Mouse (Mus musculus): ENCODE results near the gene Cd1d1.
"Not testable (repeated sequence)": the region's sequence is repeated elsewhere in the genome, so short reads cannot be mapped to it uniquely, and the experiment has no call there.

The Cd1d1 gene

DNA sequence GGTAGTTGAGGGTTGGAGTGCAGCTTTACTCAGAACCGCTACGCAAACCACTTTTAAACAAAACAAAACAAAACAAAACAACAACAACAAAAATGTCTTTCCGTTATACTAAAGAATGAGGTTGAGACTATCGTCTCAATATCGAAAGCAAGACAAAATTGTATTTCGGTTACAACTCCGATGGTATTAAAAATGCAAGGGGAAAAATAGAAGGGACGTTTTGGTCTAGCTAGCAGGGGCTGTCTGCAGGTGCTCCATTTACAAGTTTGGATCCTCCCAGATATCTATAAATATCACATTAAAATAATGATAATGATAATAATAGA is at the start of gene Cd1d1:
Gene Cd1d1, minus strand, starts transcription at position 27 of the 326 bp plus-strand sequence.
- DNase-seq = no peak

DNA sequence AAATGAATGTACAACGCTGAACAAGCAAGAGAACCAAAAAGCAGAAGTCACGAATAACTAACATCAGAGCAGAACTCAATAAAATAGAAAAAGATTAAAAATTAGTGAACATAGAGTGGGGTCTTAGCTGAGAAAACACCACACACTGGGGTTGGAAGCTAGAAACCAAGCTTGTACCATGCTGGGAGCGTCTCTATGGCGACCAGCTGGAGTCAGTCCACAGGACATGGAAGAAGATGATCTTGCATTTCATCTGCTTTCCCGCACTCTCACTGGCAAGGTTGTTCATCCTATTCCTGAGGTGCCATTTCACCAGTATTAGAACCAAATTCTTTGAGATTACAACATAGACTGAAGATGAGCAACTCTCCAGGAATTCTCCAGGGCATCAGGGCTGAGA is 48.6 kb upstream of the Cd1d1 start:
- DNase-seq = no peak

DNA sequence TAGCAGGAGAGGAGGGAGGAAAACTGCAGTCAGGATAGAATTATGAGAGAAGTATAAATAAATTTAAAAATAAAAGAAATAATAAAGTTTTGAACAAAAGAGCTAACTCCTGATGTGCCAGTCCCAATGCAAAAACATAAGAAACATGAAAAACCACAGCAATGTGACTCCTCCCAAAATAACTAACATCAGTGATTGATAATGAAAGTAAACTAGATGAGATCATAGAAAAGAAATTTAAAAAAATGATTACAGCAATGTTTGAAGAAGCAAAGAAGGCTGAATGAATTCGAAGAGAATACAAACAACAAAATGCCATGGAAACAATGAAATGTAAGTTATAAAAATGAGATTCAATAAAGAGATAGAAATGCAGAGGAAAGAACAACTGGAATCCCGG is 42.5 kb upstream of the Cd1d1 start:
- no peak for DNase-seq

DNA sequence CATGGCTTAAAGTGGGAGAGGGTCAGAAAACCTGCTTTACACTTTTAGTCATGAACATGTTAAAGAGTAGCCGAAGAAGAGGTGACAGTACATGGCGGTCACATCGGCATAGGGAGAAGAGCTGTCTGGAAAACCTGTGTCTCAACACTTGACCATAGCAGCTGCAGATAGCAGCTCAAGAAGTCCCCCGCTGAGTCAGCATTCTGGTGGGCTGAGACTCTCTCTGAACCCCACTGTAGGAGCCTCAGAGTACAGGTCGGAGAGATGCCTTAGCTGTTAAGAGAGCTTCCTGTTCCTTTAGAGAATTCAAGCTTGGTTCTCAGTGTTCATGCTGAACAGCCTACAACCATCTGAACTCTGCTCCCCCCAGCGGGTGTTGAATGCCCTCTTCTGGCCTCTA is 39.3 kb upstream of the Cd1d1 start:
- no peak for DNase-seq

DNA sequence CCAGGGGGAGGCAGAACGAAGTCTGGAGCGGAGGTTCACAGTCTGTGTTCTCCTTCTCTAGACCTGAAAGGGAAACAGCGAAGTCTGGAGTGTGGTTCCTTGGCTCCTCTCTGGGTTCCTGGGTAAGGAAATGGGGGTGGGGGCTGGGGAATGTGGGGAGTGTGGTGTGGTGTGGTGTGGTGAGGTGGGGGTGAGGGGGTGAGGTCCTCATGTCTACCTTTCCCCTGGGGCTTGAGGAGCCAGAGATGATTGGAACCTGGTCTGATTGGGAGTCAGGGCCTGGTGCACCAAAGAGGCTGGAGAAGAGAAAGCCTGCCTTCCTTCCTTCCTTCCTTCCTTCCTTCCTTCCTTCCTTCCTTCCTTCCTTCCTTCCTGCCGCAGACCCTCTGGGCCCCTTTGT is 34.8 kb upstream of the Cd1d1 start:
- no peak for DNase-seq

DNA sequence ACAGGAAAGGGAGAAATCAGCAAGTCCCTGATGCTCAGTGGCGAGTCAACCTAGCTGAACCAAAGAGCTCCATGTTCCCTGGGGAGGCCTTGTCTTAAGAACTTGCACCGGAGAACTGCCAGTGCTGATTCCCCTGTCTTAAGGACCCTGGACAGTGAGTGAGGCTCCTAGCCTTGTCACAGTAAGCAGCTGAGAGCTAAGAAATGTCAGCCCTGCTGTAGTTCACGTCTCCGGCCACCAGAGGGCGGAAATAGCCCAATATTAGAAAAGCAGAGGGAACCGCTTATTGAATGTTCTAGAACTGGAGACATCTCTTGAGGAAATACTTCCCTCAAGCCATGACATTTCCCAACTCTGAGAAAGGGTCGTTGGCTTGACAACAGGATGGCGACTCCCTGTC is 34.1 kb upstream of the Cd1d1 start:
- DNase-seq = peak; percentile 73

DNA sequence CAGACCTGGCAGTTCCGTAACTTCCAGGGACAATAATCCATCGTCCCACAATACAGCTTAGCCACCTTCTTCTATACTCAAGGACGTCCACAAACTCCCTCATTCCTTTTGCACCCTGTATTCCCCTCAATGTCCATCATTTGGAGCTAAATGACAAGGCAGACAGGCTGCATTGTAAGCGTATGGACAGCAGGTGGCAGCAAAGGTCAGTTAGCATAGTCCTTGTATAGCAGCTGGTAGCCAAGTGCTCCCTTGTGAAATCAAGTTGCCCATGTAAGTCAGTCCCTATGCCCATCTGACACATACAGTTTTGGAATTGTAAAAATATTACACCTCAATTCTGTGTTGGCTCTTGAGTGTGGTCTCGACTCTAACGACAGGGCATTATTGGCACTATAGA is 31.6 kb upstream of the Cd1d1 start:
- peak; percentile 69 for DNase-seq

DNA sequence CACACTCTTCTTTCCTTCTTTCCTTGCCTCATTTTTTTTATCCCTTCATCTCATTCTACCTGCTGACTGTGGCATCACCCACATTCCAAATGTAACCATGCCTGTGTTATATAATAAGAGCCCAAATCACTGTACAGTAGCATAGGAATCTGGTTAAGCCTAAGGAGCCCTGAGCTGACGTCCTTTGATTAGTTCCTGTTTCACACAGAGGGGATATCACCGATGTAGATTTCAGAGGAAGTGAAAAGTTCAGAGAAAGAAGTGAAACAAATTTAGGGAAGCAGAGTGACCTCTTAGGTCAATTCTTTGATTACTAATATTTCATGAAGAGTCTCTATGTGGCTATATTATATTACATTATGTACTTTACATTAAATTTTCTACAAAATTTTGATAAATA is 18.5 kb upstream of the Cd1d1 start:
- no peak for DNase-seq

DNA sequence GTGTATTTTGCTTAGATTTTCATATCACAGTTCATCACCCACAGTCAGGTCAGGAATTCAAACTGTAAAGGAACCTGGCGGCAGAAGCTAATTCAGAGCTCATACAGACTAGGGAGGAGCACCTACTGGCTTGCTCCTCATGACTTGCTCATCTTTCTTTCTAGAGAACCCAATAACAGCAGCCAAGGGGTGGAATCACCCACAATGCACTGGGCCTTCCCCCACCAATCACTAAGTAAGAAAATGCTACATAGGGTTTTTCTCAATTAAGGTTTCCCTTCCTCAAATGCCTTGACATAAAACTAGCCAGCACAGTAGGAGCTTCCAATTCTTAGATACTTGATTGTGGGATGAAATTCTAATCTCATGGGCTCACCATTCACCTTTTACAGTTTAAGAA is 17.8 kb upstream of the Cd1d1 start:
- DNase-seq = no peak

DNA sequence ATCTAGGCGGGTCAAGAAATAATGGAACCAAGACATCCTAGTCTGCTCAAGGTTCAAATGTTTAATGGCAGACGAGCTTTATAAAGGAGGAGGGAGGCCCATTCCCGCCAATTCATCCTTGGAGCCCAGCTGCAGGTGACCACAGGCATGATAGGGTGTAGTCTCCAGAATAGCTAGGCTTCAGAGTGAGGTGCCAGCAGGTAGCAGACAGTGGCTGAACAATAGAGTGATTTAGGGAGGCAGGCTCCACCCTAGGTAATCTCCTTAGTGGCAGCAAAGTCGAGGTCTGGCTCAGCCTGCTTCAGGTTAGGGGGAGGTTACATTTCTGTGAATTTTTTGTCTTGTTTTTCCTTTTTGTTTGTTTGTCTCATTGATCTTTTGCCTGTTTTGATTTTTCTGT is 16.7 kb upstream of the Cd1d1 start:
- no peak for DNase-seq

DNA sequence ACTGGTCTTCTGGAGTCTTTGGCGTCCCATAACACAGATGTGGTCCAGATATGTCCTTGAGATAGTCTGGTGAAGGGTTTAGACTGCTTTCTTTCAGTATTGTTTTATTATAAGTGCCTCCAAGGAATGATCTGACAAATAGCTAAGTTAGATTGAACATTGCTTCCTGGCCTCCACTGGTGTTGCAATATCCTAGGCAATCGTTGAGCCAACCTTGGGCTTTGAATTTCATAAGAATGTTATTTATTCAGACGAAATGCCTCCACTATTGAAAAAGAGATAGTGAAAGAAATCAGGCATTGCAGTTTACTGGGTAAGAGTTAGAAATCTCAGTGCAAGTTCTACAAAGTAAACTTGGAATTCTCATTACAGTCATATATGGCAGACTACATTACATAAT is 13.2 kb upstream of the Cd1d1 start:
- DNase-seq = not testable (repeated sequence)

DNA sequence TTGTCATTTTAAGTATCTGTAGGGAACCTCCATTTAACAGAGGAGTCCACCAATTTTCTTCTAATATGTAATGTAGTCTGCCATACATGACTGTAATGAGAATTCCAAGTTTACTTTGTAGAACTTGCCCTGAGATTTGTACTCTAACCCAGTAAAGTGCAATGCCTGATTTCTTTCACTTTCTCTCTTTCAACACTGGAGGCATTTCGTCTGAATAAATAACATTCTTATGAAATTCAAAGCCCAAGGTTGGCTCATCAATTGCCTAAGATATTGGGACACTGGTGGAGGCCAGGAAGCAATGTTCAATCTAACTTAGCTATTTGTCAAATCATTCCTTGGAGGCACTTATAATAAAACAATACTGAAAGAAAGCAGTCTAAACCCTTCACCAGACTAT is 9.0 kb upstream of the Cd1d1 start:
- not testable (repeated sequence) for DNase-seq

DNA sequence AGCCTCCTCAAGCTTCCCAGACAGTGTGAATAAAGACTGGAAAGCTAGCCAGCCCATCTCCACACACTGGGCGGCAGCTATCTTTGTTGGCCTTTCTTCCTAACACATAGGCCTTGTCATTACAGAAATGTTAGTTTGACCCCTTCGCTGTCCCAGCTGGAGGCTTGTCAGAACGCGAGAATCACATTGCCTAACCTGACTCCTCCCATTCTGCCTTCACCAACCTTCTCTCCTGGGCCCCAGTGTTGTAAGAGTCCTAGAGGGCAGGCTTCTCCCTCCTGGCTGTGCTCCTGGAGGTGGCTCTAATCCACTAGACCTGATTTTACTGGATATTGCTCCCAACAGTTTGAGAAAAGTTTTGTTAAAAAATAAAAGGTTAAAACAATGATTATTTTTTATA is 1.4 kb upstream of the Cd1d1 start:
- peak; percentile 3 for DNase-seq

DNA sequence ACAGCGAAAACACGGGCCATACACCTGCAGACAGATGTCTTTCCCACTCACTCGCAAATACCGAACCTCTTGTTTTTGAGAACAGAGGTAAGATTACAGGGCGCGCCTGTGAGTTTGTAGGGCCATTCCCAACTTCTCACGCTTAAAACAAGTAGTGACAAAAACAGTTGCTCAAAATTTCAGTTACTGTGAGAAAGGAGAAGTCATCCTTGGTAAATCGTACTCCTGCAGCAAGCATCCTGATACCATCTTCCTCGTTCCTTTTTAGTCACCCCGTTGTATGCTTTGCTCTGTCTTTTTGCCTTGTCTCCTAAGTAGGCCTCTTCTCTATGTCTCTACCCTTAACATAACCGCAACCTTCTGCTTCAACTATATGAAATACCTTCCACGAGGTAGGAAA is 810 bp upstream of the Cd1d1 start:
- DNase-seq = no peak

DNA sequence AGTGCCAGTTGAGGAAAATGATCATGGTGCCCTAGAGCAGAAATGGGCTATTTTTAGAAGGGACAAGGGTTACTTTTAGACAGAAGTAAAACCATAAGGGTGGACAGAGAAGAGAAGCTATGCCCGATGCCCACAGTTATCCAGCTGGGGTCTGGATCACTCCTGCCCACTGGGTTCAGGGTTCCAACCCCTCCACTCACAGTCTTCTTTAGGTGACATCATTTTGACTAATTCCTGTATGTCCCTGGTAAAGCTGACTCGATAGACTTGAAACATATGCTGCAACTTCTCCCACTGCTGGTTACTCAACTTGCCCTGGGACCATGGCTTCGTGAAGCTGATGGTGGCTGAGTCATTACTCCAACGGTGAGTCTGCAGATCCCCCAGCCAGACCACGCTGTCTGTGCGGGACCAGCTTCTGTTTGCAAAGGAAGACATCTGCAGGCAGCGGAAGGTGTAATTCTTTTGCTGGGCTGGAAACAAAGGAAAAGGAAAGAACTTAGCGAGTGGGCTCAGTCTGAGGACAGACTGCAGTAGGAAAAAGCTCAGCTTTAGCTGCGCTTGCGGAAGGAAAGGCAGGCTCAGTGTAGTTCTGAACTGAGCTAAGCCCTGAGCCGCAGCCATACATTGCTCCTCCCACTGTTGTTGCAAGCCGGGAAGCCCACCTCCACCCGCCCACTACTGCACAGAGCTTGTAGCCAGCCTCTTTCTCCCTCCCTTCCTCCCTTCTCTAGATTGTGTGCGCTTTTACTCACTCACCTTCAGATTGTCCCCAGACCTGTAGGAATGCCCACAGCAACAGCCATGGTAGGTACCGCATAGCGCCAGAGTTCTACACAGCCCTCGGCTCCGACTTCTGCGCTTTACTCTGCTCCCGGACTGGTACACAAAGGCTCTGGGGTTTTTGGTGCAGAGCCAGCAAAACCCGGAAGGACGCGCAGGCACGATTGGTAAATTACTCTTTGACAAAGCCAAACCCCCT is 517 bp downstream of the Cd1d1 start:
- DNase-seq = peak; percentile 84

DNA sequence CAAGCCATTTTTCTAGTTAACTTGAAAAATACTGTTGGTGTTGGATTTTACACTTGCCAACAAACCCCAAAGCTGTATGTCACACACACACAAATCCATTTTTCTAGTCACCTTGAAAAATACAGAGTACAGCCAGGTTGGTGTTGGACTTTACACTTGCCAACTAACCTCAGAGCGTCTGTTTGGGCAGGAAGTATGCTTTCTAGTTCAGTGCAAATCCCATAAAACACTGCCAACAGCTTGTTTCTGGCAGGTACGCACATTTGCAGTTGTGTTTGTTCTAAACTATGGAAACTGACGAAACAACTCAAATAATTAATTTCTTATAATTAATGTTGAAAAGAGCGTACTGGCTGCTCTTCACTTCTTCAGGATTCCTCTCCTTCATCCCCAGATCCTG is 3.1 kb downstream of the Cd1d1 start:
- DNase-seq = no peak

DNA sequence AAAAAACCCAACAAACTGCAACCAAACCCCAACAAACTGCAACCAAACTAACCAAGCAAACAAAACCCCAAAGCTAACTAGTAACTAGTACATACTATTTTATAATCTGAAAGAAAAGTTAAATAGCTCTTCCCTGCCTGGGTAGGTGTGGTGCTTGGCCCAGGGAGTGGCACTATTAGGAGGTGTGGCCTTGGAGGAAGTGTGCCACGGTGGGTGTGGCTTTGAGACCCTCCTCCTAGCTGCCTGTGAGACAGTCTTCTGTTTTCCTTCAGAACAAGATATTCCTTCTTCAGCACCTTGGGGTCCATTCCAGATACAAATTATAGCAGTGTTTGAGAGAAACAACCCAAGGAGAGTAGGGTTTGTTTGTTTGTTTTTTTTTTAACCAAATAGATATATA is 3.9 kb downstream of the Cd1d1 start:
- no peak for DNase-seq

DNA sequence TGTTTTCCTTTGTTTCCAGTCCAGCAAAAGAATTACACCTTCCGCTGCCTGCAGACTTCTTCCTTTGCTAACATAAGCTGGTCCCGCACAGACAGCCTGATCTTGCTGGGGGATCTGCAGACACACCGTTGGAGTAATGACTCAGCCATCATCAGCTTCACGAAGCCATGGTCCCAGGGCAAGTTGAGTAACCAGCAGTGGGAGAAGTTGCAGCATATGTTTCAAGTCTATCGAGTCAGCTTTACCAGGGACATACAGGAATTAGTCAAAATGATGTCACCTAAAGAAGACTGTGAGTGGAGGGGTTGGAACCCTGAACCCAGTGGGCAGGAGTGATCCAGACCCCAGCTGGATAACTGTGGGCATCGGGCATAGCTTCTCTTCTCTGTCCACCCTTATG is 12.3 kb downstream of the Cd1d1 start:
- DNase-seq = not testable (repeated sequence)

DNA sequence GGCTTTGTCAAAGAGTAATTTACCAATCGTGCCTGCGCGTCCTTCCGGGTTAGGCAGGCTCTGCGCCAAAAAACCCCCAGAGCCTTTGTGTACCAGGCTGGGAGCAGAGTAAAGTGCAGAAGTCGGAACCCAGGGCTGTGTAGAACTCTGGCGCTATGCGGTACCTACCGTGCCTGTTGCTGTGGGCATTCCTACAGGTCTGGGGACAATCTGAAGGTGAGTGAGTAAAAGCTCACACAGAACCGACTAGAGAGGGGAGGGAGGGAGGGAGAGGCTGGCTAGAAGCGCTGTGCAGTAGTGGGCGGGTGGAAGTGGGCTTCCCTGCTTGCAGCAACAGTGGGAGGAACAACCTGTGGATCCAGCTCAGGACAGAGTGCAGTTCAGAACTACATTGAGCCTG is 12.8 kb downstream of the Cd1d1 start:
- DNase-seq = peak; percentile 29

DNA sequence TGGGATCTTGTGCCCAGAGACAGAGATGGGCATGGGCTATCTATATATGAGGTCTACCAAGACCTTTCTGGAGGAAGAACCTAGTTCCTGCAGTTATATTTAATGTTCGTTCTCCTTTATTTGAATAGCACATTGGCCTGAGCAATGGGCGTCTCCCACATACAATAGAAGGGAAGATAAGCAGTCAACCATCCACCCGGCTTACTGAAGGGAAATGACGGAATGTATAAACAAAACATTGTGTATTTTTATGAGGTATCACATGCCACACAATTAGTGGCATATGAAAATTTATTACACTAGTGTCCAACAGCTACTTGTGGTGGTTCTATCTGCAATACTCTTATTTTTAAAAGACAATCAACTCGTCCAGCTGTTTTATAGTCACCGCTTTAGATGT is 15.9 kb downstream of the Cd1d1 start:
- DNase-seq = no peak

DNA sequence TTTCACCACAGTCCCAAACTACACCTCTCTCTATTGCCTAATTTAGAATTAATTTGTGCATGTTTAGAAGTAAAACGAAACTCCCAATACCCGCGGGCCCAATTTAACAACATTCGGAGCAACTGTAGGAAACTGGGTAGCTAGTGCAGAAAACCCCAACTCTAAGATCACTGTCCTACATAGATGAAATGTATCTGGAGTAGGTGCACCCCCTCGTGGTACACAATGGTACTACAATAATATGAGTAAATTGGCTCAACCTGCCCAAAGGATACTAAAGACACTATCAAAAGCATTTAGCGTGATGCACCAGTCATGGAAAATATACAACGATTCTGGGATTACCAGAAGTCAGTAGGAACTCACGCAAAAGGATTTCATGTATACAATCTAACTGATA is 22.7 kb downstream of the Cd1d1 start:
- DNase-seq = peak; percentile 77

DNA sequence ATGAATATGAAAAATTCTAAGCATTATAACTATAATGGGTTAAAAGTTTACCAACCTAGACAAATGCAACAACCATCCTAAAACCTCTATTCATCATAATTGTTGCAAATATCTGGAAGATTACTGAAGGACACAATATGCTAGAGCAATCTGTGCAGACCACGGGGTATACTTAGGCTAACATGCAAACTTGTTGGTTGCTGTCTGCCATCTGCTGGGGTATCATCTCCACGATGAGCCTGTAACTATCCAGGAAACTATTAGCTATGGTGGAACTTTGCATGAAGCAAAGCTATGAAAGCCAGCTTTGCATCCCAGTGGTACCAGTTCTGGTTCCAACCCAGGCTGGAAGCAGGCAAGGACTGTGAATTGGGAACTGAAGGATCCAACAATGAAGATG is 24.1 kb downstream of the Cd1d1 start:
- DNase-seq = no peak

DNA sequence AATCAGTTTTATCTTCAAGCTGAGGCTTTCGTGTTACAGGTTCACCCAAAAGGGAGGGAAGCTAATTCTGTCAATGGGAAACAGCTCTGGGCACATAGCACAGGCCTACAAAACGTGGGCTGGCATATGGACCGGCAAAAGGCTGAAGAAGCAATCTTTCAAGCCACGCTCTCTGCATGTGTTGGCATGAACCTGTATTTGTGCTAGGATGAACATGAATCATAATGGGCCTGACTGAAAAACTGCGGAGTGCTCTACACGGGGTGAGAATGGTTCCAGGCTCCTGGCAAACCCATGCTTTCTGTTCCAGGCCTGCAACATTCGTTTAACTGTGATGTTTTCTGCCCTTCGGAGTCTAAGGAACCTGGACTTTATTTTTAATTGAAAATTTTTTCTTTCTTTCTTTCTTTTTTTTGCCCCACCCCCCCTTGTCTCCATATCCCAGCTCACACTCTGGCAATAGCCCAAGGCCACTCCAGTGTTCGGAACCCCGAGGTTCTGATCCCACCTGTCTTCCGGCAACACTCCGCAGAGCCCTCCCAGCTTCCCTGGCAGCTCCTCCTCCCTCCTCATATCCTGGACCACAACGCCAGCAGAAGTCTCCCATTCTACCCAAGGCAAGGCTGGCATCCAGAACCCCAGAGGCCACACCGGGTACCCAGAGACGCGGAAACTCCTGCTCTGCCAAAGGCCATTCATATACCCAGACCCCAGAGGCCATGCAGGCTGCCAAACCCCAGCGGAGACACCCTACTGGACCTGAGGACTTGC is 36.4 kb downstream of the Cd1d1 start:
- DNase-seq = no peak

DNA sequence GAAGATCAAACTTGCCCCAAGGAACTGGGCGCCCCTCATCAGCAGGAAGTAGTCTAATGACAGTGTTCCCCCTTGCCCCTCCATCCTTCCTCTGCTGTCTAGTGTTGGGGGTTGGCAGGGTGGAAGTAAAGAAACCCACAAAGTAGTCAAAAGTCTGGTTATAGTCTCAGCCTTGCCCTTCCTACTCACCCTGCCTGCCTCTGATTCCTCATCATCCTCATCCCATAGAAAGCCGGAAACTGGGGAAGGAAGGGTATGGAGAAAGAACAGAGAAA is 37.9 kb downstream of the Cd1d1 start:
- no peak for DNase-seq
